Mouse (Mus musculus) CH12.LX (cell line): ENCODE data around the gene Pcyox1.

Experiments
- CTCF ChIP-seq, 2 experiments: IDR thresholded peaks in 1 of 2; conservative IDR thresholded peaks in 1 of 2; 2 replicates each; pipeline ENCODE4 v1.5.1; 2011 to 2012; ENCODE audit warnings: low read depth in 2 of 2, low read length in 2 of 2, improper control_type of control experiment in 1 of 2, inconsistent platforms in 1 of 2, mild to moderate bottlenecking in 1 of 2, moderate library complexity in 1 of 2
- EP300 ChIP-seq: IDR thresholded peaks from 2 replicates; pipeline ENCODE4 v1.6.1; 2011; ENCODE audit warnings: low read length, improper control_type of control experiment
- MAX ChIP-seq: IDR thresholded peaks from 2 replicates; pipeline ENCODE4 v1.6.1; 2011; ENCODE audit warnings: low read length, improper control_type of control experiment
- MYC ChIP-seq: IDR thresholded peaks from 2 replicates; pipeline ENCODE4 v1.6.1; 2011; ENCODE audit warnings: low read depth, mild to moderate bottlenecking, improper control_type of control experiment, low read length
- USF1 ChIP-seq: IDR thresholded peaks from 2 replicates; pipeline ENCODE4 v1.6.1; 2014; ENCODE audit warnings: low read depth, mild to moderate bottlenecking, inconsistent platforms, low read length, improper control_type of control experiment

GRCm38 (mm10) chr6:86370093-86370713 is 26.8 kb downstream of the Pcyox1 start:
- TF ChIP-seq CTCF (conservative IDR thresholded peaks at IDR 0.05 in 1 of 2, IDR thresholded peaks at IDR 0.05 in 1 of 2; ENCODE audit: low read depth in 2 of 2, low read length in 2 of 2) (peak; percentile 20 to 61; a peak in 3 of 4 replicates), MYC (peak; percentile 86), USF1 (no peak), MAX (peak; percentile 51), EP300 (no peak)
